Mouse (Mus musculus): Measurements from ENCODE around the gene 2510009E07Rik. TPM values are rescaled to one million over a fixed set of nuclear protein-coding genes. Genes with fewer than 3 reads are reported as not detected.

2510009E07Rik gene
- polyA plus RNA-seq, 1 experiment from 2014 or later: 7.3 TPM

GRCm38 (mm10) chr16:21643621-21644041 lies 50.8 kb downstream of the 2510009E07Rik start:
- Histone ChIP-seq H3K4me3 (no peak overlapping the region), H3K27me3 (ENCODE audit: low read depth, poor library complexity, severe bottlenecking) (no peaks in the 10 kb centered on the region), H3K9me3 (replicated peaks) (no peaks in the 10 kb centered on the region), H3K27ac (peak overlapping the region; percentile 72), H3K4me1 (peaks cover 24% of the 10 kb centered on the region), H3K36me3 (peaks cover 6% of the 10 kb centered on the region; the same call in 1 of the 2 replicates)
- WGBS: 84% methylated on average over 2 of the region's 2 CpGs
- no peak for DNase-seq (ENCODE audit: low spot score)

- H3K27me3 ChIP-seq (ENCODE audit: low read depth, poor library complexity, severe bottlenecking): no peaks in the 10 kb centered on the region
- no peak for DNase-seq (ENCODE audit: low spot score)
- H3K27ac ChIP-seq: no peak overlapping the region
- WGBS: 93% methylated on average over 5 of the region's 5 CpGs
- peaks cover 6% of the 10 kb centered on the region; the same call in 1 of the 2 replicates for H3K36me3 ChIP-seq
- H3K4me3 ChIP-seq: no peak overlapping the region
- H3K4me1 ChIP-seq: peaks cover 25% of the 10 kb centered on the region
- H3K9me3 ChIP-seq (replicated peaks): no peaks in the 10 kb centered on the region
These were observed 51.6 kb downstream of the 2510009E07Rik start for GRCm38 (mm10) chr16:21642906-21643305.

- Histone ChIP-seq H3K27me3 (ENCODE audit: low read depth, poor library complexity, severe bottlenecking) (no peaks in the 10 kb centered on the region), H3K36me3 (peaks cover 6% of the 10 kb centered on the region; the same call in 1 of the 2 replicates), H3K4me3 (no peak overlapping the region), H3K4me1 (peaks cover 26% of the 10 kb centered on the region), H3K9me3 (replicated peaks) (no peaks in the 10 kb centered on the region), H3K27ac (0 out of 2 replicates have a peak overlapping the region, but pooled peaks have one; percentile 19)
- 81% methylated on average over 3 of the region's 3 CpGs for WGBS
- DNase-seq (ENCODE audit: low spot score): no peak
These were observed 52.5 kb downstream of the 2510009E07Rik start for GRCm38 (mm10) chr16:21641944-21642343.

GRCm38 (mm10) chr16:21640766-21641499 lies 53.5 kb downstream of the 2510009E07Rik start:
- Histone ChIP-seq H3K36me3 (peaks cover 6% of the 10 kb centered on the region; the same call in 1 of the 2 replicates), H3K9me3 (replicated peaks) (no peaks in the 10 kb centered on the region), H3K27ac (0 out of 2 replicates have a peak overlapping the region, but pooled peaks have one; percentile 19), H3K27me3 (ENCODE audit: low read depth, poor library complexity, severe bottlenecking) (no peaks in the 10 kb centered on the region), H3K4me3 (no peak overlapping the region), H3K4me1 (peaks cover 26% of the 10 kb centered on the region)
- no peak for DNase-seq (ENCODE audit: low spot score)
- 86% methylated on average over 7 of the region's 7 CpGs for WGBS

- Histone ChIP-seq H3K4me3 (no peak overlapping the region), H3K27ac (no peak overlapping the region), H3K27me3 (ENCODE audit: low read depth, poor library complexity, severe bottlenecking) (no peaks in the 10 kb centered on the region), H3K9me3 (replicated peaks) (no peaks in the 10 kb centered on the region), H3K4me1 (peaks cover 13% of the 10 kb centered on the region; the same call in 1 of the 2 replicates), H3K36me3 (peaks cover 6% of the 10 kb centered on the region; the same call in 1 of the 2 replicates)
- 84% methylated on average over 11 of the region's 11 CpGs for WGBS
- no peak for DNase-seq (ENCODE audit: low spot score)
These were observed 57.2 kb downstream of the 2510009E07Rik start for GRCm38 (mm10) chr16:21637201-21637819.

- 86% methylated on average over 5 of the region's 5 CpGs for WGBS
- no peaks in the 10 kb centered on the region for H3K27me3 ChIP-seq (ENCODE audit: low read depth, poor library complexity, severe bottlenecking)
- H3K4me1 ChIP-seq: peaks cover 9% of the 10 kb centered on the region; the same call in 1 of the 2 replicates
- no peak overlapping the region for H3K27ac ChIP-seq
- no peaks in the 10 kb centered on the region for H3K9me3 ChIP-seq (replicated peaks)
- 0 out of 2 replicates have a peak, but pooled peaks cover 3% of the 10 kb centered on the region for H3K36me3 ChIP-seq
- DNase-seq (ENCODE audit: low spot score): no peak
- H3K4me3 ChIP-seq: no peak overlapping the region
These were observed 58.2 kb downstream of the 2510009E07Rik start for GRCm38 (mm10) chr16:21636156-21636853.

GRCm38 (mm10) chr16:21634460-21634859 lies 60.0 kb downstream of the 2510009E07Rik start:
- no peak overlapping the region for H3K4me3 ChIP-seq
- DNase-seq (ENCODE audit: low spot score): no peak
- no peak overlapping the region for H3K27ac ChIP-seq
- H3K4me1 ChIP-seq: 0 out of 2 replicates have a peak, but pooled peaks cover 2% of the 10 kb centered on the region
- no peaks in the 10 kb centered on the region for H3K9me3 ChIP-seq (replicated peaks)
- H3K27me3 ChIP-seq (ENCODE audit: low read depth, poor library complexity, severe bottlenecking): no peaks in the 10 kb centered on the region
- H3K36me3 ChIP-seq: no peaks in the 10 kb centered on the region

GRCm38 (mm10) chr16:21631815-21632222 lies 62.6 kb downstream of the 2510009E07Rik start:
- no peak overlapping the region for H3K4me3 ChIP-seq
- H3K27me3 ChIP-seq (ENCODE audit: low read depth, poor library complexity, severe bottlenecking): no peaks in the 10 kb centered on the region
- no peaks in the 10 kb centered on the region for H3K9me3 ChIP-seq (replicated peaks)
- 86% methylated on average over 4 of the region's 4 CpGs for WGBS
- peaks cover 18% of the 10 kb centered on the region for H3K4me1 ChIP-seq
- H3K36me3 ChIP-seq: no peaks in the 10 kb centered on the region
- H3K27ac ChIP-seq: no peak overlapping the region
- DNase-seq (ENCODE audit: low spot score): no peak

GRCm38 (mm10) chr16:21630614-21631013 lies 63.9 kb downstream of the 2510009E07Rik start:
- no peak for DNase-seq (ENCODE audit: low spot score)
- no peaks in the 10 kb centered on the region for H3K9me3 ChIP-seq (replicated peaks)
- 88% methylated on average over 4 of the region's 4 CpGs for WGBS

GRCm38 (mm10) chr16:21628061-21628591 lies 66.3 kb downstream of the 2510009E07Rik start:
- H3K27ac ChIP-seq: peak overlapping the region; percentile 66
- no peak for DNase-seq (ENCODE audit: low spot score)
- H3K36me3 ChIP-seq: no peaks in the 10 kb centered on the region
- 34% methylated on average over 13 of the region's 13 CpGs for WGBS
- no peaks in the 10 kb centered on the region for H3K9me3 ChIP-seq (replicated peaks)
- H3K4me3 ChIP-seq: no peak overlapping the region
- H3K4me1 ChIP-seq: peaks cover 18% of the 10 kb centered on the region
- H3K27me3 ChIP-seq (ENCODE audit: low read depth, poor library complexity, severe bottlenecking): no peaks in the 10 kb centered on the region

More at GRCm38 (mm10) chr16:21630614-21631013, 63.9 kb downstream of the 2510009E07Rik start:
- no peaks in the 10 kb centered on the region for H3K36me3 ChIP-seq
- no peaks in the 10 kb centered on the region for H3K27me3 ChIP-seq (ENCODE audit: low read depth, poor library complexity, severe bottlenecking)
- H3K4me1 ChIP-seq: peaks cover 18% of the 10 kb centered on the region
- no peak overlapping the region for H3K27ac ChIP-seq
- no peak overlapping the region for H3K4me3 ChIP-seq

GRCm38 (mm10) chr16:21627248-21627647 lies 67.2 kb downstream of the 2510009E07Rik start:
- peaks cover 18% of the 10 kb centered on the region for H3K4me1 ChIP-seq
- H3K9me3 ChIP-seq (replicated peaks): no peaks in the 10 kb centered on the region
- H3K27ac ChIP-seq: peak overlapping the region; percentile 66; the same call in 1 of the 2 replicates
- H3K36me3 ChIP-seq: no peaks in the 10 kb centered on the region
- H3K4me3 ChIP-seq: no peak overlapping the region
- no peak for DNase-seq (ENCODE audit: low spot score)
- no peaks in the 10 kb centered on the region for H3K27me3 ChIP-seq (ENCODE audit: low read depth, poor library complexity, severe bottlenecking)
- 69% methylated on average over 6 of the region's 6 CpGs for WGBS

- DNase-seq (ENCODE audit: low spot score): no peak
- Histone ChIP-seq H3K27me3 (ENCODE audit: low read depth, poor library complexity, severe bottlenecking) (no peaks in the 10 kb centered on the region), H3K4me3 (no peak overlapping the region), H3K27ac (no peak overlapping the region), H3K36me3 (no peaks in the 10 kb centered on the region), H3K9me3 (replicated peaks) (no peaks in the 10 kb centered on the region), H3K4me1 (peaks cover 18% of the 10 kb centered on the region)
- 80% methylated on average over 6 of the region's 6 CpGs for WGBS
These were observed 68.5 kb downstream of the 2510009E07Rik start for GRCm38 (mm10) chr16:21625784-21626634.

All from limb, embryonic 10.5 days (tissue).